Mouse (Mus musculus) spleen, adult 2 months (tissue): ENCODE data around the gene Hoxa7. TPM values are rescaled to one million over a fixed set of nuclear protein-coding genes. Genes with fewer than 3 reads are reported as not detected.

ENCODE experiments used
- DNase-seq, 2 experiments: peaks; one replicate each; pipeline versions ENCODE4 v3.0.0 to v3.0.0-alpha.2; 2012 to 2021; ENCODE audit warnings: low spot score in 2 of 2, low read depth in 1 of 2
- H3K27ac ChIP-seq: fragments of 200-500 bp; 2 replicates; pipeline ENCODE4 v1.5.1; 2012; ENCODE audit warnings: low read length, inconsistent platforms; ENCODE audit not compliant: insufficient read depth
- H3K27me3 ChIP-seq: fragments of 200-500 bp; 2 replicates; pipeline ENCODE4 v1.6.1; 2012; ENCODE audit warnings: mild to moderate bottlenecking, moderate library complexity, low read length, inconsistent platforms; ENCODE audit not compliant: control insufficient read depth, insufficient read depth
- H3K36me3 ChIP-seq: fragments of 200-500 bp; 2 replicates; pipeline ENCODE4 v1.6.1; 2012; ENCODE audit warnings: mild to moderate bottlenecking, low read length, inconsistent platforms; ENCODE audit not compliant: control insufficient read depth, insufficient read depth
- H3K4me1 ChIP-seq: fragments of 200-500 bp; 2 replicates; pipeline ENCODE4 v1.6.1; 2011; ENCODE audit warnings: inconsistent platforms; ENCODE audit not compliant: control insufficient read depth, insufficient read depth, insufficient read length
- H3K4me3 ChIP-seq: fragments of 200-500 bp; 2 replicates; pipeline ENCODE4 v1.5.1; 2011; ENCODE audit warnings: mild to moderate bottlenecking, inconsistent platforms; ENCODE audit not compliant: insufficient read depth, insufficient read length; ENCODE audit errors: extremely low read depth
- CTCF ChIP-seq: fragments of 200-500 bp; IDR thresholded peaks from 2 replicates; pipeline ENCODE4 v1.5.1; 2011; ENCODE audit warnings: mild to moderate bottlenecking, inconsistent platforms; ENCODE audit not compliant: insufficient read depth, insufficient read length, insufficient replicate concordance; ENCODE audit errors: extremely low read depth
- POLR2A ChIP-seq: fragments of 200-500 bp; IDR thresholded peaks from 2 replicates; pipeline ENCODE4 v1.6.1; 2011; ENCODE audit warnings: low read depth, low read length, inconsistent platforms
- WGBS: fragments of 180-500 bp; shearing (Covaris S2); methylation state at CpG from one replicate; pipeline ENCODE4 v1.1.7; 2018; 5-methylcytosine and 5-hydroxymethylcytosine counted together
- polyA plus RNA-seq: library from polyadenylated mRNA; depleted of rRNA; stranded (reverse); fragments of >200 nt; gene quantifications from 2 replicates; pipeline ENCODE4 v1.2.3, GENCODE M21; 2012

Hoxa7 gene
- polyA plus RNA-seq, 1 experiment, result 0.56 TPM

DNA sequence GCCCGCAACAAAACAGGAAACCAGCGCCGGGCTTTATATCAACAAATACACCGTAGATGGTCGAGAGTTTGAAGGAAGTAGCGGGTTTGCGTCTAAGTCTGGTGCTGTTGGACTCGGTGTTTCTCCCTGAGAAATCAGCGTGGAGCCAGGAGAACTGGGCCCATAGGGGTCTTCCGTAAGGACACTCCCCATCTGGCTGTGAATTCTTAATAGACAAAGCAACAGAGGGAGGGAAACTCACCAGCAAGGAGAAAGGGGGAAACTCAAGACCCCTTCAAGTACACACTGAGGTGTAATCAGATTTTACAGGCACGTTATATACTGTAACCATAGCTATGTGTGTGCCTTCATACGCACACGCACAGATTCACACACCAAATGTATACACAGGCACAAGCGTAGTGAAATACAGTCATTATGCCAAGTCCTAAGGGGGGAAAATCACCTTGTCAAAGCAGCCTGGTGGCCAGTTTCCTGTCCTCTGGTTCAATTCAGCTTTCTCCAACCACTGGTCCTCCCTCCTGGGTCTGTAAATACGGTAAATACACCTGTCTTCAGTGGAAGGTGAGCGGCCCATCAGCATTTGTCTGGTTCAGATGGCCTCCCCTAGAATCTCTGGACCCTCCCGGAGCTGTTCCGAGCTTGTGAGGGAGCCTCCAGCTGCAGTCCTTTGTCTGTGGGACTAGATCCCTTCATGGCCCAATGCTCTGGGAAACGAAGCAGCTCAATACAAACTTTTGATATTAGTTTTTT, 44.4 kb upstream of the Hoxa7 start:
- no peak for DNase-seq
- H3K27me3 ChIP-seq, result peaks cover 45% of the 10 kb centered on the region

DNA sequence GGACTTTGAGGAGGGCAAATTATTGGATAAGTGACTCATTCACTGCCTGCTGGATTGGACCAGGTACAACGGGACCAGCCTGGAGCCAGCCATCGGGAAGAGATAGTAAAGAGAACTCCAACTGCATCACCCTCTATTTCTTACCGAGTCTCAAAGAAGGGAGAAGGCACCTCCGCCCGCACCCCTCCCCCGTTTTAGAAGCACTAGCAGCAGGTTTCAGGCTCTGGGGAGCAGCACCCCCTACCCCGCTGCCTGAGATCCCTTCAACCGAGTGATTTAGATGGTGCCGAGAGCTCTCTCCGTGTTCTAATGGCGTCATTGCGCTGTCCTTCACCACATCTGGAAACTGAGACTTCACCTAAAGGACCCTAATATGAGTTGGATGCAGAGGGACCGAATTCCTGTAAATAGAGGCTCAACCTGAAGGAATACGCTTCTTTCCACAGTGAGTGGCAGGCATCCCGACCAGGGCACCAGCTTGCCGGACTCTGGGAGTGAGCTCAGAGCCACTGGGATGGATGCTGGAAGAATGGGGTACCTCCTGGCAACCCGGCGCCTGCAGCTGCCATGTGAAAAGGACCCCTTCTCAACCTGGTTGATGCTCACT, 43.8 kb upstream of the Hoxa7 start:
- no peak for TF ChIP-seq POLR2A
- TF ChIP-seq CTCF, result no peak
- WGBS, result 9% methylated on average over 18 of the region's 18 CpGs

More for the DNA sequence above, 44.4 kb upstream of the Hoxa7 start:
- H3K4me3 ChIP-seq, result no peak overlapping the region
- TF ChIP-seq CTCF (no peak), POLR2A (no peak)
- H3K36me3 ChIP-seq, result no peaks in the 10 kb centered on the region
- 6% methylated on average over 19 of the region's 19 CpGs for WGBS
- H3K27ac ChIP-seq, result no peak overlapping the region
- H3K4me1 ChIP-seq, result no peaks in the 10 kb centered on the region; the same call in 1 of the 2 replicates

DNA sequence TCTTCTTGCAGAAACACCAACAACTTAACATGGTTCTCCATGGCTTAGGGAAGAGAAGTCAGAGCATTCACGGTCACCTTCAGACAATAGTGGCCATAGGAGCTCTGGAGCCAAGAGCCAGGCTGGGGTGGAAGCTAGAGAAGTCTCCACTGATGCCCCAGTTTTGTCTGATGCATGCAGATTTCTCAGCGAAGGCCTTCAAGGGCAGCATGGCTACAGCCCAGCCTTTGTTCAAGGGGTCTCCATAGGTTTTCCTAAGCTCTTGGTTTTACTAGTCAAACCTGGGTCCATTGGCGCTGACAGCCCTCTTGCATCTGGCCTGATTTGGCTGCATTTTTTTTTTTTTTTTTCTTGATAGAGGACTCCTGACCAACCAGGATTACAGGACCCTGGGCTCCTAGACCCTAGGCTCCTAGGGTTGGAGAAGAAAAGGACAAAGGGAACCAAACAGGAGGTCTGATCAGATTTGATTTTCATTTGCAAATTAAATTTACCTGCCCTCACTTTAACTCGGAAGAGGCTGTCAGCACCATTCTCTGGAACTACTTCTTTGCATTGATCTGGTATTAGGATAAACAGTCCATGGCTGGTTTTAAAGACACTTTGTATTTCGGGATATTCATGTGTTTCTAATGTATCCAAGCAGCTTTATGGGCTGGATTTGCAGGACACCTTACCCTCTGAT, 42.6 kb upstream of the Hoxa7 start:
- WGBS, result 8% methylated on average over 5 of the region's 5 CpGs
- TF ChIP-seq POLR2A, result no peak
- TF ChIP-seq CTCF, result no peak
- no peaks in the 10 kb centered on the region for H3K36me3 ChIP-seq
- DNase-seq, result no peak
- no peak overlapping the region for H3K27ac ChIP-seq
- peaks cover 60% of the 10 kb centered on the region for H3K27me3 ChIP-seq
- peaks cover 4% of the 10 kb centered on the region for H3K4me1 ChIP-seq
- no peak overlapping the region for H3K4me3 ChIP-seq

More for the DNA sequence above, 43.8 kb upstream of the Hoxa7 start:
- H3K4me1 ChIP-seq, result no peaks in the 10 kb centered on the region; the same call in 1 of the 2 replicates
- H3K4me3 ChIP-seq, result no peak overlapping the region
- no peak for DNase-seq
- peaks cover 50% of the 10 kb centered on the region for H3K27me3 ChIP-seq
- H3K27ac ChIP-seq, result no peak overlapping the region
- no peaks in the 10 kb centered on the region for H3K36me3 ChIP-seq

DNA sequence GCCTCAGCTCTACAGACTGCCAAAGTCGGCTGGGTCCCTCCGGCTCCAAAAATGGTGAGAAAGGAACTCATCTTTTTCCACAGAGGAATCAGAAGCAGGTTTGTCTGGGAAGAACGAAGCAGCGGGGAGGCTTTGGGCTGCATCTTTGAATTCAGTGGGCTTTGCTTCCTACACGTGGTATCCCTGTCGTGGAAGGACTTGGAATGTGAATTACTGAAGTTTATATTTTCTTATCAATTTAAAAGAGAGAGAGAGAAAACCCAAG, 41.6 kb upstream of the Hoxa7 start:
- no peak for DNase-seq
- Histone ChIP-seq H3K36me3 (no peaks in the 10 kb centered on the region), H3K27me3 (peaks cover 57% of the 10 kb centered on the region), H3K4me3 (no peak overlapping the region), H3K4me1 (peaks cover 4% of the 10 kb centered on the region), H3K27ac (no peak overlapping the region)
- no peak for TF ChIP-seq CTCF
- TF ChIP-seq POLR2A, result no peak
- 5% methylated on average over 6 of the region's 6 CpGs for WGBS

DNA sequence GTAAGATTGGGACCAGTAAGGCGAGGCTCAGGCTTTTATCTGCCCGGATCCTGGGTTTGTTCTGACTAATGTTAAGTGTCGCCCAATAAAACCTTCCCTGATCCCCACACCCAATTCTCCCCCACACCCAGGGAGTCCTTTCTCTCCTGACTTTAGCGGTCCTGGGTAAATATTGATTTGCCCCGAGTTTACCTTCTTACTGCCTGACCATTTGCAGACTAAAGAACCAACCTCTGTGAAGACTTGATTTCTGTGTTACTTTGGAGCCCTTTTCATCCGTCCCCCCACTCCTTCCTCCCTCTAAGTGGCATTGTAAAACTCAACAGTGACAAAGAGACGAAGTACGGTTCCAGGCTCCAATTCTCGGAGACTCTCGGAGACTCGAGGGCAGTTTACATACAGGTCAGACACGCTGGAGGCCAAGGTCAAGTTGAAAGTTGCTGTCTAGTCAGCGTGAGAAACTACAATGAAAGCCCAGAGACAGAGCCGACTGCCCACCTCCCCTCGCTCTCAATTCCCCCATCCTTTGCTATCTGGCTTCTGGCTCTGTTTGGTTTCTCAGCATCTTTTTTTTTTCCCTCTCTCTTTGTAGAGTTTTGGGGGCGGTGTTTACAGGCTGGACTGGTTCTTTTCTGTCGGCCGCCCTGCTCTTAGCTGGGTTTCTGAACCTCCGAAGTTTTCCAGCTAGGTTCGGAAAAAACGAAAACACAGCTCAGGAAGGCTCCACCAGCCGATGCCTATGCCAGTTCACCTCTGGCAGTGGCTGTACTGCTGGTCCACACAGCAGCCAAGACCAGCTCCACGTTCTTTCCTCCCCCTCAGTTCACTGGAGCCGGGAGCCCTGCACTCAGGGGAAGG, 41.0 kb upstream of the Hoxa7 start:
- TF ChIP-seq CTCF (no peak), POLR2A (no peak)
- 7% methylated on average over 24 of the region's 24 CpGs for WGBS
- H3K27ac ChIP-seq, result no peak overlapping the region
- no peak for DNase-seq
- H3K4me3 ChIP-seq, result no peak overlapping the region
- no peaks in the 10 kb centered on the region for H3K36me3 ChIP-seq
- H3K27me3 ChIP-seq, result peaks cover 55% of the 10 kb centered on the region
- peaks cover 4% of the 10 kb centered on the region for H3K4me1 ChIP-seq

DNA sequence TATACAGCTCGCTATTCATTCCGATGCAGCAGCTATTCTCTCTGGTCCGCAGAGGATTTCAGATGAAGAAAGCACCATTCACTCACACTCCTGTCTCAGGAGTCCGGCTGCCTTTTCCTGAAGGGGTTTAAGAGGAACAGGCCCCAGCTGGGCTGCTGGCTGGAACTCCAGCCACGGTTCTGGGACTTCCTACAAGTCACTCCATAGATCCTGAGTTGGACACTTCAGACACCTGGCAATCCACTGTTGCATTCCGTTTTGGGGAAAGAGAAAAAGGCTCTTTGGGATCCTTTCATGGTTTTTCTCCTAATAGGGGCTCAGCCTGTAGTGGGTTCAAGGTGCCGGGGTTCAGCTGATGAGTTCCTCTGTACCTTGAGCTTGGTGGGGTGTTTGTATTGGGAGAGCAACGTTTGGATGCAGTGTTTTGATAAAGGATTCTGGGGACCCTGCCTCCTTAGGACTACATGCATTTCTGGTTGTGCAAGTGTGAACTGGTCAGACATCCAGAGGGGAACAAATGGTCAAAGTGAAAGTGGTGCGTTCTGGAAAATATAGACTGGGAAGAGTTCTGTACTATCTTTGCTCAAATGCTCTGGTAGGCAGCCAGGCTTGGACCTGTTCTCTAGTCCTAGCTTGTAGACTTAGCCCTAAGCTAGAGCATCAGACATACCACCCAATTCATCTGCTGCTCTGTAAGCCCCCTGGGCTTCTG, 40.3 kb upstream of the Hoxa7 start:
- peaks cover 55% of the 10 kb centered on the region for H3K27me3 ChIP-seq
- no peak overlapping the region for H3K4me3 ChIP-seq
- no peak overlapping the region for H3K27ac ChIP-seq
- TF ChIP-seq CTCF (no peak), POLR2A (no peak)
- DNase-seq, result no peak
- peaks cover 4% of the 10 kb centered on the region for H3K4me1 ChIP-seq
- H3K36me3 ChIP-seq, result no peaks in the 10 kb centered on the region
- 7% methylated on average over 9 of the region's 9 CpGs for WGBS
